Mouse (Mus musculus): ENCODE data around the gene Hspa12b. TPM values are rescaled to one million over a fixed set of nuclear protein-coding genes. Genes with fewer than 3 reads are reported as not detected.

Hspa12b gene
- polyA plus RNA-seq, 1 experiment from 2014 or later = 10.8 TPM

Other genes with a start within 250 kb of the Hspa12b start
- 36.8 and 56.0 TPM in 2 replicates for gene 4930402H24Rik, start 220.9 kb upstream of the Hspa12b start, polyA plus RNA-seq (2016; fragmentation: Nextera tagmentation; extraction: Ambion mirVana)
- gene Atrn, start 220.8 kb upstream of the Hspa12b start, polyA plus RNA-seq (2016; fragmentation: Nextera tagmentation; extraction: Ambion mirVana) = 5.3 and 5.6 TPM in 2 replicates
- 3.3 and 4.9 TPM in 2 replicates for gene Gfra4, start 84.2 kb upstream of the Hspa12b start, polyA plus RNA-seq (2016; fragmentation: Nextera tagmentation; extraction: Ambion mirVana)
- gene Adam33, start 63.5 kb upstream of the Hspa12b start, polyA plus RNA-seq (2016; fragmentation: Nextera tagmentation; extraction: Ambion mirVana) = 4.2 and 6.5 TPM in 2 replicates
- gene Siglec1, start 40.5 kb upstream of the Hspa12b start, polyA plus RNA-seq (2016; fragmentation: Nextera tagmentation; extraction: Ambion mirVana) = 0.05 and 0.08 TPM in 2 replicates
- not detected in 2 replicates for gene Gm11037, start 6.2 kb downstream of the Hspa12b start, polyA plus RNA-seq (2016; fragmentation: Nextera tagmentation; extraction: Ambion mirVana)
- gene 1700037H04Rik, start 32.8 kb downstream of the Hspa12b start, polyA plus RNA-seq (2016; fragmentation: Nextera tagmentation; extraction: Ambion mirVana) = 82.6 and 86.0 TPM in 2 replicates
- 4.9 and 5.1 TPM in 2 replicates for gene Cenpb, start 52.8 kb downstream of the Hspa12b start, polyA plus RNA-seq (2016; fragmentation: Nextera tagmentation; extraction: Ambion mirVana)
- gene Cdc25b, start 59.7 kb downstream of the Hspa12b start, polyA plus RNA-seq (2016; fragmentation: Nextera tagmentation; extraction: Ambion mirVana) = 27.8 and 35.9 TPM in 2 replicates
- 0.75 and 1.5 TPM in 2 replicates for gene Spef1, start 60.0 kb downstream of the Hspa12b start, polyA plus RNA-seq (2016; fragmentation: Nextera tagmentation; extraction: Ambion mirVana)
- gene Ap5s1, start 79.8 kb downstream of the Hspa12b start, polyA plus RNA-seq (2016; fragmentation: Nextera tagmentation; extraction: Ambion mirVana) = 23.6 and 33.3 TPM in 2 replicates
- 20.3 and 21.6 TPM in 2 replicates for gene Mavs, start 106.8 kb downstream of the Hspa12b start, polyA plus RNA-seq (2016; fragmentation: Nextera tagmentation; extraction: Ambion mirVana)
- gene Pank2, start 135.2 kb downstream of the Hspa12b start, polyA plus RNA-seq (2016; fragmentation: Nextera tagmentation; extraction: Ambion mirVana) = 29.7 and 41.7 TPM in 2 replicates
- gene Rnf24, start 225.6 kb downstream of the Hspa12b start, polyA plus RNA-seq (2016; fragmentation: Nextera tagmentation; extraction: Ambion mirVana) = 2.0 and 3.0 TPM in 2 replicates